Mouse (Mus musculus) kidney, adult 9 months (tissue): ENCODE data around the gene Tmem108.
A peak's percentile ranks its signal among the peaks of the same experiment; 100 is the strongest.

Experiments used
- DNase-seq: peaks from one replicate; pipeline ENCODE4 v3.0.0; 2022

Tmem108 gene

GRCm38 (mm10) chr9:103489096-103489495 is 272.5 kb downstream of the Tmem108 start:
- no peak for DNase-seq

DNA sequence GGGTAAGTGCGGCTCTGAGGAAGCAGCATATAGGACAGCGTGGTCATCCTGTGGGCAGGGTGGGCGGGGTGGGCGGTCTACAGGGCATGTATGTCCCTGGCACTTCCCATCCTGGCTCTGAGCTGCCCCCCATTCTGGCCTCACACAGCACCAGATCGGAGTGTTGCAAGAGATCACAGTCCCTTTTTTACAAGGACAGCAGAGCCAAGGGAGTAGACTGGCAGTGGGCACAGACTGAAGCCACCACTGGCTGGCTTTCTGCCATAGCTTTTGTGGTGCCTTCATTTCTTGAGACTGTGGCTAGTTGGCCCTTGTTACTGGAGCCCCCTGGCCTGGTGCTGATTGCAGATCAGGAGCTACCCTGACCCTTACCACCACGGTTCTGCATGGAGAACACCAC is 275.4 kb downstream of the Tmem108 start:
- DNase-seq: no peak

- peak; percentile 60 for DNase-seq
Measured at GRCm38 (mm10) chr9:103485606-103486005, 276.0 kb downstream of the Tmem108 start.

DNA sequence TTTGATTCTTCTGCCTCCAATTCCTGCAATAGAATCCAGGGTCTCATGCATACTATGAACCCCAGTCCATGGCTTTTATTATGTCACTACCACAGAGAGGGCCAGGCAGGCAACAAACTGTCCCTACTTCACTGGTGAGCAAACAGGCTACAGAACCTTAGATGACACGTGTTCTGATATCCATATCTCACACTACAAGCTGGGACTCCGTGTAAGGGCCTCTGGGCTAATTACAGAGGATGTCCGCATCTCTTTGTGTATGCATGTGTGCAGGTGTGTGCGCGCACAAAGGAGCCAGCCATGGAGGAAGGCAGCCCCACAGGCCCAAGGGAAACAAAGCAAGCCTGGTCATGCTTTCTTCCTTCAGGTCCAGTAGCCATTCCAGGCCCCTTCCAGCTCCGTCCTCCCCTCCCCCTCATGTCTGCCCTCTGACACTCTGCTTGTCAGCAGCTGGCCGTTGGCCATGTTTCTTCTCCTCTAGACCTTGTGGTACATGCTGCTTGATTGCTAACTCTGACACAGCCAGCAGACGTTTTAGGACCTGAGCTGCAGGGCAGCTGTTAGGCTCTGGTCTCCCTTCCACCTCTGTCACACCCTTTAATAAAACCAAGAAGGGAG is 280.9 kb downstream of the Tmem108 start:
- peak; percentile 86 for DNase-seq

- DNase-seq: no peak
Measured at GRCm38 (mm10) chr9:103480044-103480576, 281.5 kb downstream of the Tmem108 start, which contains the start of gene Bfsp2. Gene Bfsp2, minus strand, starts transcription at chr9:103480420.

DNA sequence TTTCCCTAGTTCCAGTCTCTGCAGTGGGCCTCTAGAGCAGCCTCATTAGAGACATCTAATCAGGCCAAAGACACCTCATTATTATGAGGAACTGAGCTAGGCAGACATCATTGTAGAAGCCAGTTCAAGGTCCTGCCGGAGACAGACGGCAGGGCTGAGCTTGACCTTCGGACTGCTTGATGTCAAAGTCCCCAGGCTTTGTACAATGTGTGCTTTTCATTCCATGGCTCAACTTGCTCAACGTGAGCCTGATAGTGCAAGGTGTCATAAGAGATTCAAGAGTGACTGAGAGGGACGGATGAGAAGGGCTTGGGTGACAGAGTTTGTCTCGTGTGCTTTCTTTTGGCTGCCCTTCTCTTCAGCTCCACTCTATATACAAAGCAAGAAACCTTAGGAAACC is 286.2 kb downstream of the Tmem108 start:
- peak; percentile 86 for DNase-seq

DNA sequence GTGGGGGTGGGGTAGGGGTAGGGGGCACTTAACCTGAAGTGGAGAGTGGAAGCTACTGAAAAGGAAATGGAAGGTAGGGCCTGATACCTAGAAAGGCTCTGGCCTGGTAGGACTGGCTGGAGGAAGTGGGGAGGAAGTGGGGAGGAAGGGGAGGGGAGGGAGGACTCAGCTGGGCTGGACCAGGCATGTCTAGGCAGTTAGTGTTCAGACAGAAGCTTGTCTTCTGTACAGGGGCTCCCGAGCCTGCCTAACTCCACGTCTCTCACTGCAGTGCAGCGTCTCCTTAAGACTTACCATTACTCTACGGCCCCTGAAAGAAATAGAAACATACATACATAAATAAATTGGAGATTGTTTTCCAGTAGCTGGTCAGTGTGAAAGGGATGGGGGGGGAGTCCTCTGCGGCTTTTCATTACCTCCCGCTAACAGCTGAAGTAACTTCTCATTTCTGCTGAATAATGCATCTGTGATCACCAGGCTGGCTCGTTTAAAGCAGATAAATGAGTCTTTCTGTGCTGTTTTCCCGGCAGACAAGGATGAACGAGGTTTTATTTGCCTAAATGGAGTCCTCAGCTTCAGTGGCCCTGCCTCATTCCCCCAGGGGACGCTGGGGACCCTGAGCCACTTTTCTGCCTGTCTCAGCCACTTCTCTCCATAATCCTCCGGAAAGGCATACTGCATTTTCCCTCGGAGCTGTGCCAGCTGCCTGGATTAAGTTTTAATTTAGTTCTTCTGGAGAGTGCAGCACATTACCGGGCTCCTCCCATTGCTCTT is 287.5 kb downstream of the Tmem108 start:
- peak; percentile 72 for DNase-seq

DNA sequence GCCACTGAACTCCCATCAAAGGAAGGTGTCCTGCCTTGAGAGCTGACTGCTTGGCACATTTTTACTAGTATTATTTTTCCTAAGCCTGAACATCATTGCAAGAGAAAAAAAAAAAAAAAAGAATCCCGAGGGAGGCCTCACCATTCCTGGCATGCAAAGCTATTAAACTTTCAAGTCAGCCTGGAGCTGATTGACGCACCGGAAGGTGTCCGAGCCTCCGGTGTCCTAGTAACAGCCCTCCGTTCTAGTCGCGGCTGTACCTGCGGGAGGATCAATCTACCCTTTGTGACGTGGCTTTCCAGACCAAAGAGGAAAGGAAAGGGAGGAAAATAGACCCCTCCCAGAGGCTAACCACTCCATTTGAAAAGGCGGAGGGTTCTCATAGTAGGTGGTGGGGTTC is 289.9 kb downstream of the Tmem108 start:
- DNase-seq: no peak

DNA sequence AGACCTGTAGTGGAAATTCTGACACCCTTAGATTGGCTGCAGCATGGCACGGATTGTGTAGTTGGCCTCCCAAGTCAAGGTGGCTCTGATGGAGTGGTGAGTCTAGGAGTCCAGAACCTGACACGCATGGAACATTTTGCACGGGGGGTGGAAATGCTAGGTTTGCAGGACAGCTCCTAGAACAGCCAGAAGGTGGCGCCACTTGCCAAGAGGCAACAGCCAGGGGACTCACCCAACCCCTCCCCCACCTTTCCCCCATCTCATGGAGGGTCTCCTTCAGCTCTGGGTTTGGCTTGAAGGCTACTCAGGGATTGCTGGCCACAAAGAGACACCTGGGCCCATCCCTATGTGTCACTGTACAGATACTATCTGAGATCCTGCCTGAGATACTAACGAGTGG is 292.1 kb downstream of the Tmem108 start:
- peak; percentile 44 for DNase-seq

DNA sequence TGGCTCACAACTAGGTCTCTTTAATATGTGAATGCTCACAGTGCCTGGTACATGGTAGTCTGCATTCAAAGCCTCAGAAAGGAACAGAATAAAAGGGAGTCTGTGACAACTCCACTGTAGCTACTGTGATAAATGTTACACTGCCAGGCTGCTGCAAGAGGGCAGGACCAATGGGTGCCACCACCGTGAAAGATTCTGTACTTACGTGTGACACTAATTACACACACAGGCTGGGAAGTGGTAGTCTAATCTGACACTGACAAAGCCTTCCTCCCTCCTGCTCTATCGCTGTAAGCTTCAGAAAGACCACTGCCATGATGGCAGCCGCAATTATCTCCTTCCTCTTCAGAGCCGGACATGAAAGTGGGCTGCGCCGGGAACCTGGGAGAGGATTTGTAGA is 292.7 kb downstream of the Tmem108 start:
- no peak for DNase-seq

DNA sequence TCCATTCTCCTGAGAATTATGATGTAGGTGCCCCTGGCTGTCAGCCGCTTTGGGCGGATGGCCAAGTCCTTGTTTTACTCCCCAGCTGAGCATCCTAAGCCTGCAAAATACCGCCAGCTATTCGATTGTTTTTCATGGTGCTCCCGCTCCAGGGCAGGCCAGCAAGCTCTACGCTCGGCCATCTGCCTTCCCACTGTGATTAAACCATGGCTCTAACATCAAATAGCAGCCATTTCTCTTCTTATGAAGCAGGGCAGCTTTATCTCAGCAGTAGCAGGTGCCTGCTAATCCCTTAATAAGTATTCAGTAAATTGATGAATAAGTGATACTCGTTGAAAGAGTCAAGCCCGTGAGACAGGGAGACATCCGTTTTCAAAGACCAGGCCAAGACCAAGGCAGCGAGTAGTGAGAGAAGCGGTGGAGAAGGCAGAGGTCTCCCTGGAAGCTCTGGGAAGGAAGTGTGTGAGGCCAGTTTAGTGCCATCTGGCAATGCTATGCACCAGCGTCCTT is 295.9 kb downstream of the Tmem108 start:
- DNase-seq: no peak

DNA sequence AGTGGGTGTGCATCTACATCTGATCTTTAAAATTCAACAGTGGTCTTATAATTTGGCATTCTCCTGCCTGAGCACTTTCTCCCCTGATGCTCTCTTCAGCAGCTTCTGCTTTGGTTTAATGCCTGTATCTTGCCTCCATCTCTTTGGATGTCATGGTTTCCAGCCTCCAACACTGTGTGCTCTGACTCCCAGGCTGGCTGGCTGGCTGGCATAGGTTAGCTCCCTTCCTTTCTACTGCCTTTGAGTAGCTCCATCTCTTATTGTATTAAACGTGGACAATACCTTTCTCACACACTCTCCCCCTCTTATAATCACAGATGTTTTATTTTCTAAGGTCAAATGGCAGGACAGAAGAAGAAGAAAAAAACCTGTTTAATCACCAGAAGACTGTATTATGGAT is 296.3 kb downstream of the Tmem108 start:
- DNase-seq: no peak

GRCm38 (mm10) chr9:103463833-103464232 is 297.8 kb downstream of the Tmem108 start:
- no peak for DNase-seq

- DNase-seq: no peak
Measured at GRCm38 (mm10) chr9:103459839-103460238, 301.8 kb downstream of the Tmem108 start.

- DNase-seq: no peak
Measured at GRCm38 (mm10) chr9:103459307-103459706, 302.3 kb downstream of the Tmem108 start.

DNA sequence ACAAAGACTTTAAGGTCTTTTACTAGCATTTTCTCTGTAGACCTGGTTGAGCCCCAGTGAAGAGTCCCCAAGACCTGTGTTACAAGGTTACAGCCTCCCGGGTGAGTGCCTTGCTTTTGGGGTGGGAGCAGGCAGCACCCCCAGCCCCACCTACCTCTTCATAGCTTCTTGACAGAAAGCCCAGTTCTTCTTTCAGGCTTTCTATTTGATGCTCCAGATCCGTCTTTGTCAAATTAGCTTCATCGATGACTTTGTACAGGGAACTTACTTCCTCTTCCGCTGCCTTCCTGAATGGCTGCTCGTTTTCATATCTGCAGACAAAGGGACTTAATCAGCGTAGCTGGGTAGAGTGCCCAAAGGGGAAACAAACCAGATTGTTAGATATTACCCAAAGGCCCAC is 312.0 kb downstream of the Tmem108 start:
- DNase-seq: no peak

GRCm38 (mm10) chr9:103449092-103449491 is 312.5 kb downstream of the Tmem108 start:
- peak; percentile 28 for DNase-seq

- DNase-seq: no peak
Measured at GRCm38 (mm10) chr9:103444656-103445055, 317.0 kb downstream of the Tmem108 start.

DNA sequence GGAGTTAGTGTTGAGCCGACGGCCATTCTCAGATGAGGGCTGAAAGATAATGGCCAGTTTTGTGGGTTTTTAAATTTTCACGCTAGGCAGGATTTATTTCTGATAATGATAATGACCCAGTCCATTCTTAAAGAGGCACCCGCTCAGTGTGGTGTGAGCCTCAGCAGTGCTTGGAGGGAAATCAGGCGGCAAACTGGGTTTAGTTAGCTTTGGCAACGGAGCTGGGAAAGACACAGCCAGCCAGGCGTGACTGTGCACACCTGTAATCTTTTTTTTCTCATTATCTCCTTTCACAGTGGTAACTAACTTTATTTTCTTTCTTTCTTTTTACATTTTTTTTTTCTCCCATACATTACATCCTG is 317.8 kb downstream of the Tmem108 start:
- no peak for DNase-seq

DNA sequence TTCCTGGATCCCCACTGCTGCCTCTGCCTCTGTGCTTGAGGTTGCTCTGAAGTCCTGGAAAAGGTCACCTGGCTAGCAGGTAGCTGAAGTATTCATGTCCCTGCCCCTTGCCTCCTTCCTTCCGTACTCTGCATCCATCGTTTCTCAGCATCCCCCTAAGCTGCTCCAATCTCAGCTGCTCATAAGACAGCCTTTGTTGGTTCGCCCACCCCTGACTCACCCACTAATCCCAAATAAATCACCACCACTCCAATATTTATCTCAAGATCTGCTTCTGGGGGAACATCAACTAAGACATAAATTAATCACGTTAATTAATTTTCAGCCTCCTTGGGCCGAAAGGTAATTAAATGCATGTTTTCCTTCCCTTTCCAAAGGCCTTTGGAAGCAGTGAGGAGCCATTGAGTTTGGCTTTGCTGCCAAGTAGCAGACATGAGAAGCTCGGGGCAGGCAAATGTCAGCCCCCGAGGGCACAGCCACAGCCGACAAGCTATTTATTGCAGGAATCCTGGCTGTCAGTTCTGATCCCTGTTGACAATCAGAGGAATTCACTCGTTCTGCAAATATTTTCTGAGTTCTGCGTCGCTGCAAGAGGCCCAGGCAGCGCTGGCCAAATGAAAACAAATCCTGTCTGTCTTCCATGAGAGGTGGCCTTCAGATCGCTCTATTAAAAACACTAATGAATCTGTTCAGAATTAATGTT is 318.4 kb downstream of the Tmem108 start:
- peak; percentile 16 for DNase-seq

DNA sequence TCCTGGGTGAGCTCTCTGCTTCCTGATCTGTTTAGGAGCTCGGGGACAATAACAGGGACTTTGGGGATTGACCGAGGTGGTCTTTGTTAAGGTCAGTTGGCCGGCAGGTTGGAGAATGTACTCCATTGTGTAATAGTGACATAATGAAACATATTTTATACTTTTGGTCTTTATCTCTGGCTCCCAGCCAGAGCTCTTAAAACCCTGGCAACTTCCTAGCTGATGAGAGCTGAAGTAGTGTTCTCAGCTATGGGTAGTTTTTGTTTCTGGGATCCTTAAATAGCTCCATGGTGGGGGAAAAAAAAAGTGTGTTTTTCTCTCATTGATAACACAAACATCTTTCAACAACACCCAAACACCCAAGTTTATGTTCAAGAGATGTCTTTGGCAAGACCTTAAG is 321.0 kb downstream of the Tmem108 start:
- DNase-seq: no peak

DNA sequence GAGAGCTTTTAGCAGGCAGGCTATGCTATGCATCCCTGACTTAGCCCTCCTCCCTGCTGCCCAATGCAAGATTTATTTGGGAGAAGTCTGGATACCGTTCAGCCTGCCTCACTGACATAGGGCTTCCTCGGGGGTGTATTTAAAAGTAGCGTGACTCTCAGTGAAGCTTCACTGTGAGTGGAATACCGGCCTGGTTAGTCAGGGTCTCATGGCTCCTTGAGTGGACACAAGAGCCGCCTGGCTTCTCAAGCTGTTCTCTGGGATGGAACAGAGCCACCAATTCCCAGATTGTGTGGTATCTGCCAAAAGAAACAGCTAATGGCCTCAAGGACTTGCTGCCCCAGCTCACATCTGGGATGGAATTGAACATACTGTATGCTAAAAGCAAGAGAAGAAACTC is 324.5 kb downstream of the Tmem108 start:
- DNase-seq: no peak

- DNase-seq: no peak
Measured at GRCm38 (mm10) chr9:103434116-103434515, 327.5 kb downstream of the Tmem108 start.
